ENCODE assay signal across 8 mouse cellular contexts in the genomic region with DNA sequence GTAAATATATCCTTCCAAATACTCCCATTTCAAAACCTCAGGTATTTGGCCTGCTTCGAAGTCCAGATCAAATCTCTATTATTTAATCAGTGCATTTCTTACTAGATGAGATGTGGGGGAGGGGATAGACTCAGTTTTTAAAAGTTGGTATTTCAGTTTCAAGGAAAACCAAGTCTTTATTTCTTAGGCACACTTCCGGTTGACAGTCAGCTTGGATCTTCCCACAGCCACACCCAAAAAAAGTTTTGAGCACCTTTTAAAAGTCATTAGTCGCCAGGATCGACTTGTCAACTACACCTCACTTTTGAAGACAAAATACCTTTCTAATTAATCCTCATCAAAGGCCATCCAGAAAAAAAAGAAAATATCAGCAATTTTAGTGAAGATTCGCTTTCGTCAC. TPM values are rescaled to one million over a fixed set of nuclear protein-coding genes. Genes with fewer than 3 reads are reported as not detected.
DNase-seq lines count a peak whose midpoint lies in the region; ATAC-seq and TF ChIP-seq lines count a peak whose summit lies in the region.

No protein-coding gene starts in this region.

- intact Hi-C loops in gastrocnemius, adult 2 months (cut with DNase I) = loop anchor here (10.0 kb wide), 1 partner anchor 184 kb away; the partner anchor contains the start of gene Lpin2
- intact Hi-C loops in gastrocnemius, postnatal 14 days (cut with DNase I; ENCODE audit: low total_unique reads) = no loop called here

- no peak for DNase-seq in gastrocnemius, adult 2 months
- DNase-seq in gastrocnemius, postnatal 14 days = no peak
- DNase-seq in thymus, postnatal 0 days (ENCODE audit: low spot score) = peak; percentile 15
- no peak for DNase-seq in thymus, adult 18-20 months
- DNase-seq in MN1 (ENCODE audit: low spot score) = no peak
- no peak for DNase-seq in ovary, postnatal 36 days (ENCODE audit: low spot score)
- DNase-seq in cerebellum, adult 18-20 months = no peak

- H3K9ac ChIP-seq in limb, embryonic 15.5 days = peak overlapping the region; percentile 98; the same call in 1 of the 2 replicates

- WGBS in limb, embryonic 15.5 days = 5% methylated on average over 6 of the region's 6 CpGs

- no peaks in the 10 kb centered on the region for H3K36me3 ChIP-seq in limb, embryonic 15.5 days

- peaks cover 31% of the 10 kb centered on the region for H3K4me1 ChIP-seq in limb, embryonic 15.5 days

- peak overlapping the region; percentile 56 for H3K4me2 ChIP-seq in limb, embryonic 15.5 days

- H3K9me3 ChIP-seq in limb, embryonic 15.5 days = no peaks in the 10 kb centered on the region

- peak overlapping the region; percentile 73 for H3K4me3 ChIP-seq in gastrocnemius, adult 2 months
- H3K4me3 ChIP-seq in limb, embryonic 15.5 days = peak overlapping the region; percentile 91

- H3K27ac ChIP-seq in gastrocnemius, adult 2 months = peak overlapping the region; percentile 100
- H3K27ac ChIP-seq in limb, embryonic 15.5 days = peak overlapping the region; percentile 100

- ATAC-seq in limb, embryonic 15.5 days (ENCODE audit: insufficient number of reproducible peaks, low FRiP score, low TSS enrichment, low read depth) = no peak

- no peak for TF ChIP-seq CTCF in gastrocnemius, adult 2 months (IDR thresholded peaks at IDR 0.05)

- no peaks in the 10 kb centered on the region for H3K27me3 ChIP-seq in limb, embryonic 15.5 days

RNA-seq across cellular contexts. Expression of gene Myom1, which starts 1.4 kb away (rescaled TPM):
- 1,000 to 10,000 TPM; 1,223 to 1,379 TPM for total RNA-seq in gastrocnemius, adult 2 months (2021)
- 1,000 to 10,000 TPM; 1,017 to 1,171 TPM for total RNA-seq in gastrocnemius, postnatal 14 days (2021)
- polyA plus RNA-seq in thymus, postnatal 0 days (2015; fragmentation: Nextera tagmentation; extraction: Ambion mirVana) = 1.2 and 1.4 TPM in 2 replicates
- polyA plus RNA-seq in limb, embryonic 15.5 days (2015; fragmentation: Nextera tagmentation; extraction: Ambion mirVana) = 18.3 and 36.2 TPM in 2 replicates

RNA-seq across cellular contexts. Expression of gene Myl12a, which starts 1.6 kb away (rescaled TPM):
- 100 to 1,000 TPM; 301 to 553 TPM for total RNA-seq in gastrocnemius, adult 2 months (2021)
- total RNA-seq in gastrocnemius, postnatal 14 days (2021) = 100 to 1,000 TPM; 490 to 594 TPM
- polyA plus RNA-seq in thymus, postnatal 0 days (2015; fragmentation: Nextera tagmentation; extraction: Ambion mirVana) = 587 and 594 TPM in 2 replicates
- polyA plus RNA-seq in limb, embryonic 15.5 days (2015; fragmentation: Nextera tagmentation; extraction: Ambion mirVana) = 682 and 757 TPM in 2 replicates
